Mouse (Mus musculus) CH12.LX (cell line): ENCODE measurements around the gene Senp7. TPM values are rescaled to one million over a fixed set of nuclear protein-coding genes. Genes with fewer than 3 reads are reported as not detected.
A peak's percentile ranks its signal among the peaks of the same experiment; 100 is the strongest.

Source experiments
- DNase-seq: peaks from one replicate; pipeline ENCODE4 v3.0.0-alpha.2; 2013; ENCODE audit errors: extremely low read depth
- H3K27ac ChIP-seq: 2 replicates; pipeline ENCODE4 v1.5.1; 2012; ENCODE audit warnings: low read depth, mild to moderate bottlenecking, control low read depth, moderate library complexity; ENCODE audit not compliant: insufficient read depth
- H3K27me3 ChIP-seq: replicated peaks from 2 replicates; pipeline ENCODE3; 2012; ENCODE audit warnings: inconsistent platforms
- H3K36me3 ChIP-seq, 2 experiments: replicated peaks in 1 of 2; 2 replicates each; pipeline versions ENCODE3 to v1.6.1; 2012; ENCODE audit warnings: inconsistent platforms in 1 of 2, low read length in 1 of 2, mild to moderate bottlenecking in 1 of 2, mixed read lengths in 1 of 2, moderate library complexity in 1 of 2; ENCODE audit not compliant: control insufficient read depth in 1 of 2, insufficient read depth in 1 of 2
- H3K4me1 ChIP-seq, 2 experiments: 2 replicates each; pipeline ENCODE4 v1.6.1; 2012; ENCODE audit warnings: inconsistent platforms in 1 of 2, moderate library complexity in 1 of 2; ENCODE audit not compliant: insufficient read depth in 2 of 2, control insufficient read depth in 1 of 2
- H3K4me2 ChIP-seq: 2 replicates; pipeline ENCODE4 v1.6.1; 2012; ENCODE audit warnings: low read depth, mild to moderate bottlenecking, control low read depth; ENCODE audit not compliant: poor library complexity, insufficient read depth, severe bottlenecking
- H3K4me3 ChIP-seq, 3 experiments: fragments of 150-350 bp in 1 of 3; sonication (generic) in 1 of 3; replicated peaks in 1 of 3; 2 replicates each; pipeline versions ENCODE3 to v1.5.1; 2011 to 2012; ENCODE audit warnings: low read depth in 2 of 3, low read length in 2 of 3, mild to moderate bottlenecking in 2 of 3, moderate library complexity in 2 of 3, control low read depth in 1 of 3, improper control_type of control experiment in 1 of 3, inconsistent platforms in 1 of 3, mixed read lengths in 1 of 3; ENCODE audit not compliant: poor library complexity in 1 of 3
- H3K79me2 ChIP-seq: replicated peaks from 2 replicates; pipeline ENCODE4 v1.6.1; 2012; ENCODE audit warnings: mild to moderate bottlenecking, moderate library complexity; ENCODE audit not compliant: control insufficient read depth, poor library complexity, insufficient read depth, severe bottlenecking; ENCODE audit errors: extremely low read depth
- H3K9ac ChIP-seq: 2 replicates; pipeline ENCODE4 v1.6.1; 2012; ENCODE audit warnings: low read depth, mild to moderate bottlenecking, control low read depth, moderate library complexity; ENCODE audit not compliant: insufficient read depth
- H3K9me3 ChIP-seq: replicated peaks from 2 replicates; pipeline ENCODE3; 2012; ENCODE audit warnings: low read length, inconsistent platforms, mixed read lengths
- BHLHE40 ChIP-seq: IDR thresholded peaks from 2 replicates; pipeline ENCODE4 v1.6.1; 2011; ENCODE audit warnings: mild to moderate bottlenecking, low read depth, low read length, improper control_type of control experiment
- CHD1 ChIP-seq: IDR thresholded peaks from 2 replicates; pipeline ENCODE4 v1.6.1; 2012; ENCODE audit warnings: low read depth, low read length, improper control_type of control experiment, inconsistent platforms
- CHD2 ChIP-seq: IDR thresholded peaks from 2 replicates; pipeline ENCODE4 v1.6.1; 2011; ENCODE audit warnings: low read length, improper control_type of control experiment
- CTCF ChIP-seq, 2 experiments: IDR thresholded peaks in 1 of 2; conservative IDR thresholded peaks in 1 of 2; 2 replicates each; pipeline ENCODE4 v1.5.1; 2011 to 2012; ENCODE audit warnings: low read depth in 2 of 2, low read length in 2 of 2, improper control_type of control experiment in 1 of 2, inconsistent platforms in 1 of 2, mild to moderate bottlenecking in 1 of 2, moderate library complexity in 1 of 2
- ELF1 ChIP-seq: IDR thresholded peaks from 2 replicates; pipeline ENCODE4 v1.6.1; 2014; ENCODE audit warnings: low read depth, mild to moderate bottlenecking, inconsistent platforms, low read length, improper control_type of control experiment
- ETS1 ChIP-seq: conservative IDR thresholded peaks from 2 replicates; pipeline ENCODE4 v1.6.1; 2012; ENCODE audit warnings: low read depth, mild to moderate bottlenecking, inconsistent platforms, low read length, improper control_type of control experiment, moderate library complexity
- GABPA ChIP-seq: IDR thresholded peaks from 2 replicates; pipeline ENCODE4 v1.6.1; 2012; ENCODE audit warnings: low read depth, low read length, improper control_type of control experiment, inconsistent platforms; ENCODE audit not compliant: insufficient replicate concordance
- HCFC1 ChIP-seq: IDR thresholded peaks from 2 replicates; pipeline ENCODE4 v1.6.1; 2012; ENCODE audit warnings: low read depth, mild to moderate bottlenecking, inconsistent platforms, low read length, improper control_type of control experiment
- IRF4 ChIP-seq: IDR thresholded peaks from 2 replicates; pipeline ENCODE4 v1.6.1; 2014; ENCODE audit warnings: low read depth, mild to moderate bottlenecking, inconsistent platforms, low read length, improper control_type of control experiment
- JUN ChIP-seq: IDR thresholded peaks from 2 replicates; pipeline ENCODE4 v1.6.1; 2011; ENCODE audit warnings: low read depth, mild to moderate bottlenecking, low read length, improper control_type of control experiment, moderate library complexity; ENCODE audit not compliant: insufficient read depth
- JUND ChIP-seq: conservative IDR thresholded peaks from 2 replicates; pipeline ENCODE4 v1.6.1; 2011; ENCODE audit warnings: low read depth, low read length, improper control_type of control experiment
- KAT2A ChIP-seq: IDR thresholded peaks from 2 replicates; pipeline ENCODE4 v1.6.1; 2012; ENCODE audit warnings: low read length, improper control_type of control experiment, inconsistent platforms; ENCODE audit not compliant: insufficient replicate concordance
- MAX ChIP-seq: IDR thresholded peaks from 2 replicates; pipeline ENCODE4 v1.6.1; 2011; ENCODE audit warnings: low read length, improper control_type of control experiment
- MAZ ChIP-seq: IDR thresholded peaks from 2 replicates; pipeline ENCODE4 v1.6.1; 2012; ENCODE audit warnings: low read depth, mild to moderate bottlenecking, inconsistent platforms, low read length, improper control_type of control experiment, moderate library complexity
- MEF2A ChIP-seq: IDR thresholded peaks from 2 replicates; pipeline ENCODE4 v1.6.1; 2014; ENCODE audit warnings: low read depth, mild to moderate bottlenecking, inconsistent platforms, low read length, improper control_type of control experiment, borderline replicate concordance
- MXI1 ChIP-seq: IDR thresholded peaks from 2 replicates; pipeline ENCODE4 v1.6.1; 2011; ENCODE audit warnings: mild to moderate bottlenecking, low read depth, low read length, improper control_type of control experiment
- MYC ChIP-seq: IDR thresholded peaks from 2 replicates; pipeline ENCODE4 v1.6.1; 2011; ENCODE audit warnings: low read depth, mild to moderate bottlenecking, improper control_type of control experiment, low read length
- NELFE ChIP-seq: IDR thresholded peaks from 2 replicates; pipeline ENCODE4 v1.6.1; 2011; ENCODE audit warnings: low read depth, low read length, improper control_type of control experiment
- NRF1 ChIP-seq: IDR thresholded peaks from 2 replicates; pipeline ENCODE4 v1.6.1; 2014; ENCODE audit warnings: low read depth, mild to moderate bottlenecking, inconsistent platforms, low read length, improper control_type of control experiment, moderate library complexity
- PAX5 ChIP-seq: IDR thresholded peaks from 2 replicates; pipeline ENCODE4 v1.6.1; 2012; ENCODE audit warnings: low read length, inconsistent platforms, mixed read lengths
- POLR2A ChIP-seq: IDR thresholded peaks from 2 replicates; pipeline ENCODE4 v1.6.1; 2011; ENCODE audit warnings: low read depth, mild to moderate bottlenecking, improper control_type of control experiment, low read length
- RAD21 ChIP-seq: IDR thresholded peaks from 2 replicates; pipeline ENCODE4 v1.6.1; 2011; ENCODE audit warnings: low read depth, mild to moderate bottlenecking, low read length, improper control_type of control experiment, moderate library complexity
- RCOR1 ChIP-seq: conservative IDR thresholded peaks from 2 replicates; pipeline ENCODE4 v1.6.1; 2012; ENCODE audit warnings: low read depth, mild to moderate bottlenecking, inconsistent platforms, low read length, improper control_type of control experiment
- SIN3A ChIP-seq: IDR thresholded peaks from 2 replicates; pipeline ENCODE4 v1.6.1; 2012; ENCODE audit warnings: low read length, improper control_type of control experiment, inconsistent platforms
- TBP ChIP-seq: conservative IDR thresholded peaks from 2 replicates; pipeline ENCODE4 v1.6.1; 2011; ENCODE audit warnings: low read depth, low read length, improper control_type of control experiment
- UBTF ChIP-seq: IDR thresholded peaks from 2 replicates; pipeline ENCODE4 v1.6.1; 2012; ENCODE audit warnings: low read depth, mild to moderate bottlenecking, inconsistent platforms, low read length, improper control_type of control experiment, moderate library complexity
- ZMIZ1 ChIP-seq: IDR thresholded peaks from 2 replicates; pipeline ENCODE4 v1.6.1; 2012; ENCODE audit warnings: low read depth, mild to moderate bottlenecking, inconsistent platforms, low read length, improper control_type of control experiment
- dilution Hi-C: fragments of 300-500 bp; cut with MboI; formaldehyde crosslinking; loops from 2 replicates; pipeline ENCODE4 v1.14.3; 2020; ENCODE audit warnings: low sequenced_read_pairs; ENCODE audit not compliant: extremely low pct_unique_long_range_greater_than_20kb, extremely low pct_ligation_motif_present
- in situ Hi-C: fragments of 300-500 bp; cut with MboI; formaldehyde crosslinking; loops from 3 replicates; pipeline ENCODE4 v1.14.3; 2019; ENCODE audit warnings: low sequenced_read_pairs, low pct_ligation_motif_present, low pct_unique_long_range_greater_than_20kb, mixed read lengths
- polyA plus RNA-seq: library from polyadenylated mRNA; unstranded; fragments of >175 nt; gene quantifications from 2 replicates; pipeline ENCODE4 v1.2.1, GENCODE M21; 2012; ENCODE audit warnings: low read depth; ENCODE audit not compliant: insufficient read length
- total RNA-seq, 2 experiments: library from RNA; depleted of rRNA; stranded (reverse); fragments of 300-350 nt in 1 of 2; fragments of >200 nt in 1 of 2; gene quantifications; 2 replicates each; pipeline ENCODE4 v1.2.3; 2012 to 2014

Gene Senp7
- total and polyA plus RNA-seq, 3 experiments: 12.3 to 26.4 (median 15.5) TPM

DNA sequence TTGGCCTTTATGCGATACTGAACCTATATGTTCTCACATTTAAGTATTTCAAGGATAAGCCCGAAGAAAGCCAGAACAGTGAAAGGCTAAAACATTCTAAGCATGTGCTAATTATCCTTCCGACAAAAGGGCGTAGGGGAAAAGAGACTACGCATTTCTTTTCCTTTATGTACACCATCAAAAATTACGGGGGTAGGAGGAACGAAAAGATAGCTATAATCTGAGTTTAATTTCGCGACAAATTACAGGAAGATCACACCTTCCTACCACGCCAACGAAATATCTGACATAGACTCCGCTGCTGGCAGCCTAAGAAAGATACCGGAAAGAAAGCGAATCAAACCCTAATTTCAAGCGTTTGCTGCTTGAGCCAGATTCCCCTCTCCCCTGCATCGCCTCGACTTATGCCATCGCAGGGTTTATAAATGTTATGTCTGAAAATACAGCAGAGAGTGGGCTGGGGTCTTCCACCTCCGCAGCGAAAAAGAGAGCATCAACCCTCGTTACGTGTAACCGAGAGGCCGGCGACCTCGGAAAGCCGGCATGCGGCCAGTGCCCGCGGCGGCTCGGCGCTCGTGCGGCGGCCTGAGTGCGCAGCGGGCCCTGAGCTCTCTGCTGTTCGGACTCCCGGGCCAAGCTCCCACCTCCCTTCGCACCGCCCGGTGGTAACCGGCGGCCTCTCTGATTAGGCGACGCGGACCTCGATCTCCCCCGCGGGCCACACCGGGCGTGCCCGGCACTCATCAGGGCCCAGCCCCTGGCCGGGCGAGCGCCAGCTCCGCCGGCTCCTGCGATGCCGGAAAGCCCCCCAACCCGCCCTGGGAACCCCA, 19.2 kb upstream of the Senp7 start:
- peak; percentile 21; the same call in 1 of the 2 replicates for TF ChIP-seq IRF4
- TF ChIP-seq MYC: peak; percentile 60; the same call in 1 of the 2 replicates
- peak; percentile 51 for TF ChIP-seq MXI1
- no peak; the same call in none of the 2 replicates for TF ChIP-seq SIN3A
- TF ChIP-seq PAX5: no peak
- TF ChIP-seq CHD1: peak; percentile 81
- peak; percentile 22 for TF ChIP-seq BHLHE40
- TF ChIP-seq MAX: peak; percentile 63; the same call in 1 of the 2 replicates
- TF ChIP-seq KAT2A: no peak
- no peak for TF ChIP-seq GABPA
- TF ChIP-seq ELF1: no peak
- TF ChIP-seq CHD2: 0 out of 2 replicates have a peak, but pooled peaks have one; percentile 10
- peak; percentile 22; the same call in 1 of the 2 replicates for TF ChIP-seq NRF1
- TF ChIP-seq MEF2A: 0 out of 2 replicates have a peak, but pooled peaks have one; percentile 9
- peak; percentile 87; the same call in 1 of the 2 replicates for TF ChIP-seq UBTF
- in situ Hi-C loops: loop anchor here (5.0 kb wide), 1 partner anchor 37 kb away; no protein-coding TSS in a partner anchor
- Histone ChIP-seq H3K9me3 (no peaks in the 10 kb centered on the region), H3K36me3 (peaks cover 20 to 59% of the 10 kb centered on the region in 2 experiments), H3K27me3 (no peaks in the 10 kb centered on the region), H3K4me2 (peak overlapping the region; percentile 100), H3K79me2 (peaks cover 73% of the 10 kb centered on the region), H3K27ac (peak overlapping the region; percentile 34; the same call in 1 of the 2 replicates), H3K4me1 (peaks cover 19 to 75% of the 10 kb centered on the region in 2 experiments), H3K4me3 (peak overlapping the region; percentile 80 to 91 (median 84)), H3K9ac (peak overlapping the region; percentile 95)
- DNase-seq: peak; percentile 31
- dilution Hi-C loops: no loop called here

DNA sequence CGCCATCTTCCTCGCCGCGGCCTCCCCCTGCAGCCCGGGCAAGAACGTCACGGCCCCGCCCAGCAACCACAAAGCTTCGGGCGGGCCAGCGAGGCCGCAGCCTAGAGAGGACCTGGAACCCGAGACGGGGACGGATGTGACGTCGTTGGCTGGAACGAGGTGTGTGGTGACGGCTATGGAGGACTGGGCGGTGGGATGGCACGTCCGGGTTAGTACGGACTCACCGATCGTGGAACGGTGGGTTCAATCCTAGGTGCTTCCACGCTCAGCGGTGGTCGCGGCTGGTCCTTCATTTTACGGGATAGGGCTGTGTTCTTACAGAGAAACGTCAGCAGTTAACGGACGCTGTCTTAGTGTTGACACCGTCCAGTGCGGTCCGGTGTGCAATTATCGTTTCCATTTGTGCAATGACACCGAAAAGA, 18.5 kb upstream of the Senp7 start, which contains the start of gene Pcnp:
Gene Pcnp, minus strand, starts transcription at position 79 of the 422 bp plus-strand sequence.
- in situ Hi-C loops (loop anchor here (5.0 kb wide), 2 partner anchors 37 to 38 kb away; no protein-coding TSS in a partner anchor), dilution Hi-C loops (no loop called here)
- Histone ChIP-seq H3K36me3 (peaks cover 18 to 62% of the 10 kb centered on the region in 2 experiments), H3K9ac (peak within 1 kb of the TSS; percentile 95), H3K4me2 (peak within 1 kb of the TSS; percentile 100), H3K4me1 (peaks cover 18 to 78% of the 10 kb centered on the region in 2 experiments), H3K9me3 (no peaks in the 10 kb centered on the region), H3K79me2 (peaks cover 71% of the 10 kb centered on the region), H3K27ac (peak within 1 kb of the TSS; percentile 73), H3K27me3 (no peaks in the 10 kb centered on the region), H3K4me3 (peak within 1 kb of the TSS; percentile 80 to 91 (median 84))
- DNase-seq: peak; percentile 99
- TF ChIP-seq PAX5 (no peak), MYC (peak; percentile 78; the same call in 1 of the 2 replicates), ZMIZ1 (peak; percentile 73; the same call in 1 of the 2 replicates), GABPA (peak; percentile 68; the same call in 1 of the 2 replicates), TBP (peak; percentile 92), POLR2A (peak; percentile 98), MAZ (peak; percentile 68; the same call in 1 of the 2 replicates), ETS1 (peak; percentile 61), RAD21 (no peak), JUND (no peak), NELFE (peak; percentile 97), MEF2A (peak; percentile 58; the same call in 1 of the 2 replicates), MAX (peak; percentile 68), IRF4 (0 out of 2 replicates have a peak, but pooled peaks have one; percentile 44), BHLHE40 (0 out of 2 replicates have a peak, but pooled peaks have one; percentile 28), HCFC1 (peak; percentile 91), RCOR1 (no peak), SIN3A (no peak; the same call in 1 of the 2 replicates), NRF1 (peak; percentile 54), KAT2A (peak; percentile 83; the same call in 1 of the 2 replicates), ELF1 (peak; percentile 88), JUN (no peak), CTCF (conservative IDR thresholded peaks at IDR 0.05 in 1 of 2, IDR thresholded peaks at IDR 0.05 in 1 of 2; ENCODE audit: low read depth in 2 of 2, low read length in 2 of 2) (no peak), MXI1 (peak; percentile 9)
